Mouse (Mus musculus) bone marrow, adult 2 months (tissue): ENCODE measurements around the gene Cdc6.

Experiments used
- CTCF ChIP-seq: fragments of 200-500 bp; IDR thresholded peaks from 2 replicates; pipeline ENCODE4 v1.5.1; 2011; ENCODE audit warnings: low read length, control low read depth; ENCODE audit not compliant: control insufficient read depth, insufficient read depth
- POLR2A ChIP-seq: fragments of 200-500 bp; IDR thresholded peaks from 2 replicates; pipeline ENCODE4 v1.6.1; 2011; ENCODE audit warnings: low read depth, mild to moderate bottlenecking, control low read depth, low read length, borderline replicate concordance; ENCODE audit not compliant: control insufficient read depth

- TF ChIP-seq CTCF: no peak
- TF ChIP-seq POLR2A: 0 out of 2 replicates have a peak, but pooled peaks have one; percentile 26
Observed at GRCm38 (mm10) chr11:98942923-98943641, 35.5 kb downstream of the Cdc6 start.
